Mouse (Mus musculus) small intestine, adult 10 weeks (tissue): ENCODE measurements around the gene Calu. TPM values are rescaled to one million over a fixed set of nuclear protein-coding genes. Genes with fewer than 3 reads are reported as not detected.

Source experiments
- polyA plus RNA-seq: library from polyadenylated mRNA; stranded (reverse); fragments of 350-450 nt; fragmentation: Illumina TruSeq; extraction: RNeasy Lipid Tissue Mini Kit (QIAGEN cat#74804); gene quantifications from one replicate; pipeline ENCODE4 v1.2.3, GENCODE M21; 2014; ENCODE audit warnings: low replicate concordance

Gene Calu
- 238 TPM for polyA plus RNA-seq

DNA sequence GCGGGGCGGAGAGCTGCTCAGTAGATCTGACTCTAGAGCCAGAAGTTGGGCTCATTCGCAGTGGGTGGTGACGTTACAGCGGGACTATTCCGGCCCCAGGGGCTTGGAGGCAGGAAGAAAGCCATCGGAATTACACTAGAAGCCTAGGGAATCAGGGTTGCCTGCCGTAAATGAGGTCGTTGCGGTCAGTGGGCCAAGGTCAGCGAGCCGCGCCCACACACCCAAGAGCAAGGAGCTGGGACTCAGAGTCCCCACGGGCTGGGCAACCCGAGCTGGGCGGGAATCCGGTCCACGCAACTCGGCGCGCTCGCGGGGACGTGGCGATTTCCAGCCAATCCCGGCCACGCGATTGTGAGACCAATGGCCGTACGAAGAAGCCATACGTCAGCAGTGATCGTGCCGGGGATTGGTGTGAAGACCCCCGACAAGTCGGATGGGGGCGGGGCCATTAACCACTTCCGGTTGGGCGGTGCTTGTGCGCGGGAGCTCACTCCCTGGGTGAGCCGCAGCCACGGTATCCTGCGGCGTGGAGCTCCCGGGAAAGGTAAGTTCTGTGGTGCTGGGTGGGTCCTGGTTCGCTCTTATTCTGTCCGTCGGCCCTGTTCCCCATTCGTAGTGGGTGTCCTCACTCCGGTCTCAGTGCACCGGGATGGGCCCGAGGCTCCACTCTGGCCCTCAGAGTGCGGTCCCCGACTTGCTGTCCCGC is at the start of gene Calu:
Gene Calu (plus strand): TSS at position 405 of the 706 bp plus-strand sequence.

DNA sequence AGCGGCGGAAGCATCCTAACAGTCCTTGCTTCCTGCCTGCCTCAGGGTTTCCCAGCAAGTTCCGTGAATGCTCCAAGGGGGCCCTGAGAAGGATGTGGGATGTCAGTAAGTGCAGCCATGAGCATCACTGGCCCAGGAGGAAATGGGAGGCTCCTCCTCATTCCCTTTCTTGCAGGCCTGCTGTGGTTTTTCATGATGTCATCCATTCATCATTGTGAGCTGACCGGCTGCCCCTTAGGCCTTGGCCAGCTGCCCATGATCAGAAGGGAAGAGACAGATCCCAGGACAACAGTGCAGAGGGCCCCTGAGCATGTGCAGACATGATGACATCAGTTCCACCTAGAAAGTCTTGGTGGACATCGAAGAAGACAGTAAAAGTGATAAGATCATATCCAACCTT is 29.0 kb upstream of the Calu start, which contains the start of gene Fam71f1:
Gene Fam71f1 (plus strand): TSS at position 262 of the 400 bp plus-strand sequence.

DNA sequence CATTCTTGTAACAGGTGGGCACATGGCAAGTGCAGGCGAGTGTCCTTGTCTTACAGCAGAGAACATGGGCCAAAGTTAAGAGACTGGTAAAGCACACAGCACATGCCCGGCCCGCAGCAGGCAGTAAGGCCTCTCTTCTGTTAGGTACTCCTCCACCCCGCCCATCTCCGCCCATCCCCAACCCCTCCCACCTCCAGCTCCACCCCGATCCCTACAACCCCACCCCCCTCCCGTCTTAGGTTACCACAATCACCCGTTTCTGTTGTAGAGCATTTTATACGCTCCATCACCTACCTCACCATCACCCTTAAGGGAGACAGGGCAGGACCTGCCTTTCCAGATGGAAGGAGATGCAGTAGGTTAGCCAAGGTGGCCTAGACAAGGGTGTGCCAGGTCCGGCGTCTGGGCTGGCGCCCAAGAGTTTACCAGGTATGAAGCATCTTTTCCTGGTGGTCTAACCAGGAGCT is 40.2 kb downstream of the Calu start, which contains the start of gene Opn1sw:
Gene Opn1sw (minus strand): TSS at position 417 of the 467 bp plus-strand sequence.

DNA sequence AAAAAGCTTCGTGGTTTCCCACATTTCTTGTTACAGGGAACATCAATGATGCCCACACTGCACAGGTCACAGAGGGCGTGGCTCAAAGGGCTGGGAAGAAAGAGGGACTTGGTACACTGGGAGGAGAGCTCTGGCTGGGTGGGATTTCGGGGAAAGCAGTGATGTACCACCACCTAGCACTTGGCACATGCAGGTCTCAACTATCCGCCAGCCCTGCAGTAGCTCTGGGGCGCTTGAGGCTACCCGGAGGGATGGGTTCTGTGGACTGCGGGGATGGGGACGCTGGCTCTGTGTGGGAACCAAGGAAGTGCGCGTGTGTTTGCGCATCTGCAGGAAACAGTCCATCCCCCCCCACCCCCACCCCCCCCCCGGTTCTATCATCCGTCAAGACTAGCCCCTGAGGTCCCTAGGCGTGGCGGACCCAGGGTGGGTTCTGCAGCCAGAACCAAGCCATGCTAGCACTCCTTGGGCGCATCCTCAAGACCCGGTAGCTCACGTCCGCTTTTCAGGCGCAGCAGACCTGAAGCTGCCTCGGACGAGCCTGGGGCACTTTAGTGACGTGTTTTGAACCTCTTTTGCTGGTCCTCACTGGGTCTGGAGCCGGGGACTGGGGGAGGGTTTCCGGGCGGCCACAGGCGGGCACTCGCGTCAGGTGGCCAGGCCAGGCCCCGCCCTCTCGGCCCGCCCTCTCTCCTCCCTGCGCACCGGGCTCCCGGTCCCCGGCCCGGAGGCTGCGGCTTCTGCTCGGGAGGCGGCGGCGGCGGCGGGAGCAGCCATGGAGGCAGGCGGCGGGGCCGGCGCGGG is 48.2 kb downstream of the Calu start, which contains the start of gene Ccdc136:
Gene Ccdc136 (plus strand): TSS at position 400 of the 804 bp plus-strand sequence.

Other genes with a start within 250 kb of the Calu start
- gene Rbm28, start 183.1 kb upstream of the Calu start, polyA plus RNA-seq, result 27.5 TPM
- not detected for gene Prrt4, start 168.5 kb upstream of the Calu start, polyA plus RNA-seq
- 0.78 TPM for gene Impdh1, start 131.7 kb upstream of the Calu start, polyA plus RNA-seq
- gene Hilpda, start 75.6 kb upstream of the Calu start, polyA plus RNA-seq, result 4.0 TPM
- gene Fam71f2, start 68.5 kb upstream of the Calu start, polyA plus RNA-seq, result not detected
- not detected for gene Fam71f1, start 28.9 kb upstream of the Calu start, polyA plus RNA-seq
- gene Opn1sw, start 40.4 kb downstream of the Calu start, polyA plus RNA-seq, result not detected
- 0.11 TPM for gene Ccdc136, start 48.2 kb downstream of the Calu start, polyA plus RNA-seq
- gene Flnc, start 85.2 kb downstream of the Calu start, polyA plus RNA-seq, result not detected
- 14.5 TPM for gene Atp6v1f, start 119.6 kb downstream of the Calu start, polyA plus RNA-seq
- gene Atp6v1fnb, start 123.4 kb downstream of the Calu start, polyA plus RNA-seq, result not detected
- not detected for gene Kcp, start 159.9 kb downstream of the Calu start, polyA plus RNA-seq
- gene Irf5, start 178.6 kb downstream of the Calu start, polyA plus RNA-seq, result 1.0 TPM